Mouse (Mus musculus): ENCODE results near the gene Capn15. TPM values are rescaled to one million over a fixed set of nuclear protein-coding genes. Genes with fewer than 3 reads are reported as not detected.

The Capn15 gene
- polyA plus RNA-seq (2021; fragmentation: Nextera tagmentation) = 9.2 and 14.4 TPM in 2 replicates
- long read RNA-seq, experiment 1, full-length matches to known transcripts = 1 of 26 reads
- long read RNA-seq, experiment 1, partial matches to known transcripts = 8 of 26 reads
- long read RNA-seq, experiment 1, other reads (novel, unspliced or antisense) = 17 of 26 reads
- long read RNA-seq, experiment 2, partial matches to known transcripts = 22 of 30 reads
- long read RNA-seq, experiment 2, other reads (novel, unspliced or antisense) = 8 of 30 reads

DNA sequence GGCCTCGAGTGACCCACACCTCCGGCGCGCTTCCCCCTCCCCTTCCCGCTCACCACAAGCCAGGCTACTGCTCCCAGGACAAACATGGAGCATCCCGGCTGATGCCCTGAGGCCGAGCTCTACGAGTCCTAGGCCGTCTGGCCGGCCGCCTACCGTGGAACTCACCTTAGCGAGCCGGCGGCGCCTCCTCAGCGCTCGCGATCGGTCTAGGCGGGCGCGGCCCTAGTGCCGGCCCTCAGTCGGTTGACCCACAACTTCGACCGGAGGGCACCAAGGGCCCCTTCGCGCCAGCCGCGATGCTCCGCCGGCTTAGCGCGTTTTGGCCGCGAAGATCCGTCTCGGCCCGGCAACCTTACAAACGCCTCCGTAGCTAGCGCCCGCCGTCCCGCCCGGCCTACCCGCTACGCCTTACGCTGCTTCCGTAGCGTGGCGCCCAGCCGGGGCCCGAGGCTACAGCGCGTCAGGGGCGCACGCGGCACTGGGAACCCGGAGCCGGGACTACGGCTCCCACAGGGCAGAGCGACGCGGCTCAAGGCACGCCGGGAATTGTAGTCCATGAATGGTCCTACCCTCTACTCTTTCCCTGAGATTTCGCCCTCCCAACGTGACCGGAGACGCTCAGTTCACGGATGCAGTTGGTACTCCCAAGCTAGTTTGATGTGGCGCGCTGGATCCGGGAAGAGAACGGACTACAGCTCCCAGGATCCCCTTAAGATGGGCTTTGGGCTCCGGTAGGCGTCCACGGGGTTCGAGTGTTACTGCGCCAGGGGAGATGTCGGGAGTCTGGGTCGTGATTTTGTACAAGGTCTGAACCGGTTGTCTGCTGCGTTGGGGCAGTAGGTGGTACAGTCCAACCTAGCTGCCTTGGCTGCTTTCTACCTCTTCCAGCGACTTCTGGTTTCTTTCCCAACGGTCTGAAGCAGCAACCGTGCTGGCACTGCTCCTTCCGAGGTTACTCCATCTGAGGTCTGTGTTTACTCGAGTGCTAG lies at the start of gene Capn15:
TSS of gene Capn15 (minus strand) at position 491 of the 989 bp plus-strand sequence.

DNA sequence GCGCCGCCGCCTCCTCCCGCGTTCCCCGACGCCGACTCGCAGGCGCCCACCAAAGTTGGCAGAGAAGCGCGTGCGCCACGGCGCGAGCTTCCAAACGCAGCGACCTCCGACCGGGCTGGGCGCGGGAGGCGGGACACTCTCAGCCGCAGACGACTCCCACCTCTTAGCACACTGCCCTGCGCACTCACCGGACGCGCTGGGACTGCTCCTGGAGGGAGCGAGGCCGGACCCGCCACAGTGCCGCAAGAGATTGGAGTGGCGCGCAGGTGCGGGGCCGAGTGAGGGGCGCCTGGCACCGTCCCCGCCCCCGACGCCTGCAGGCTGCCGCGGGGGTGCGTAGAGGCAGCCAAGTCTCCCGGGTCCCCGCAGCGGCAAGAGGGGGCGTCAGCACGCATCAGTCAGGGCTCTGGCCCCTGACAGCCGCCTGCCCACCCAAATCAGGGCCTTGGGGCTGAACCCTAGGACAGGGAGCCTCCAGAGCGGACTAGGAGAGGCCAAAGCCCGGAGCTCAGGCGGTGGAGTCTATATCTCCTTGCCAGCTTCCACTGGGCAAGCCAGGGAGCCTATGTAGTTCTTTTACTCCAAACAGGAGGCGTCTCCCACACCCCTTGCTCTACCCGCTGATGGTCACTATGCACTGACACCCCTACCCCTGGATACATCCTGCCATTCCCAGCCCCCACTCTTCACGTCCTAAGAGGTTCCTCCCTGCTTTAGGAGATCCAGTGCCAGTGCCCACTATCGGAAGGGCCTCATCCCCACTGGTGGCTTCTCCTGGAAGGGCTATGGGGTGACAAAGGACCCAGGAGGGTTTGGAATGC lies 33.6 kb downstream of the Capn15 start, which contains the start of gene A930017K11Rik:
TSS of gene A930017K11Rik (minus strand) at position 763 of the 821 bp plus-strand sequence.

DNA sequence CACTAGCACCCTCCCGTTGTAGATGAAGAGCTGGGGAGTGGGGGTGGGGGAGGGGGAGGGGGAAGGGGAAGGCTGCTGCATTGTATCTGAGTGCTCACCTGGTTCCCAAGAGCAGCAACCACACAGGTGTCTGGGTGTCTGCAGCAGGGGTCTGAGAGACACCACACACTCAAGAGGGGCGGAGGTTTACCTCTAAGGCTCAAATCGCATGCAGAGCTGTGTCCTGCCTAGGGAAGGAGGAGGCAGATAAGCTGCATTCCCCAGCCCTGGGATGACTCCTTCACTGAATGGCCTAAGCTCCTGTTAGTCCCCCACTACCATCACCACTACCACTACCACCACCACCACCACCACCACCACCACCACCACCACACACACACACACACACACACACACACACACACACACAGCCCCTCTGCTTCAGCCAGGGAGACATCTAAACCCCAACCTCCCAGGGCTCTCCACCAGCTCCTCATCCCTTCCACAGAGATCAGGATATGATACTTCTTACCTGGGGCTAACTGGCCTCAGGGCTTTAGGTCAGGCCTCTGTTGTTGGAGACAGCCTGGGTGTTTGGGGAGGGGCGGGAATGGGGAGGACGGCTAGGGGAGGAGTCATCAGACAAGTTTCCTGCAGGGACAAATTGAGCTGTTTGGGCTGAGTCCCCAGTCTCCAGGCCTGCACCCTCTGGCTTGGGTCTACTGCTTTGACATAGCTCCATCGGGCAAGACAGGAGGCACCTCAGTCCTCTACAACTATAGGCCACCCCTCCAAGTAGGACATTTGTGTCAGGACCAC lies 41.0 kb downstream of the Capn15 start, which contains the start of the genes Pigq and Nhlrc4:
TSS of gene Pigq (minus strand) at position 571 of the 798 bp plus-strand sequence.
TSS of gene Nhlrc4 (minus strand) at position 596 of the 798 bp plus-strand sequence.

DNA sequence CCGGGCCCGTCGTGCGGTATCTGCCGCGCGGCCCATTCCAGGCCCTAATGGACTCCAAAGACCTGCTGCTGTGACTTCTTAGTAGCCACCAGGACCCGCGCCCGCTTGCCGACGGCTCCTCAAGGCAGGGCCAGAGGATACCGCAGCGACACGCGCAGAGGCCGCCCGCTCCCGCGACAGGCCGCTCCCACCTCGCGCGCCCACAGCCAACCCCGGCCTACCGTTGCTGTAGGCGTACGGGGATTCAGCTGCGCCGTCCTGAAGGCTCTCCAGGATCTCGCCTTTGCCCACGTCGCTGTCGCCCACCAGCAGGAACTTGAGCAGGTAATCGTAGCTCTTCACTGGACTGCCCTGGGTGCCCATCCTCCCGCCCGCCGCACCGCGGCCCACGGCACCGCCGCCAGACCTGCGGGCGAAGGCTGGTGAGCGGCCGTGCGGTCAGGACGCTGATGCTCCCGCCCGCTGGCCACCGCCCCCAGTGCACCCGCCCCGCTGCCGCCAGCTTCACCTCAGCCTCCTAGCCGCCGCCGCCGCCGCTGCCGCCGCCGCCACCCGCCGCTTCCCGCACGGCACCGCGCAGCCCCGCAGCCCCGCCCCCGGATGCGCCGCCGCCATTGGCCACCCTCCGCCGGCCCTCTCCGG lies 66.3 kb downstream of the Capn15 start, which contains the start of gene Rab40c:
TSS of gene Rab40c (minus strand) at position 584 of the 642 bp plus-strand sequence.

Other genes starting within 250 kb of the Capn15 start
- gene Mslnl, start 249.8 kb downstream of the Capn15 start, polyA plus RNA-seq (2021; fragmentation: Nextera tagmentation) = 0.20 and 0.21 TPM in 2 replicates
- gene Msln, start 231.4 kb downstream of the Capn15 start, polyA plus RNA-seq (2021; fragmentation: Nextera tagmentation) = 0.72 and 1.0 TPM in 2 replicates
- 27.4 and 37.4 TPM in 2 replicates for gene Narfl, start 212.0 kb downstream of the Capn15 start, polyA plus RNA-seq (2021; fragmentation: Nextera tagmentation)
- gene Haghl, start 200.1 kb downstream of the Capn15 start, polyA plus RNA-seq (2021; fragmentation: Nextera tagmentation) = 114 and 123 TPM in 2 replicates
- gene Ccdc78, start 199.2 kb downstream of the Capn15 start, polyA plus RNA-seq (2021; fragmentation: Nextera tagmentation) = 0.31 and 0.39 TPM in 2 replicates
- 147 and 187 TPM in 2 replicates for gene Fam173a, start 192.9 kb downstream of the Capn15 start, polyA plus RNA-seq (2021; fragmentation: Nextera tagmentation)
- 4.0 and 5.4 TPM in 2 replicates for gene AC134908.4, start 190.1 kb downstream of the Capn15 start, polyA plus RNA-seq (2021; fragmentation: Nextera tagmentation)
- gene Metrn, start 188.7 kb downstream of the Capn15 start, polyA plus RNA-seq (2021; fragmentation: Nextera tagmentation) = 11.7 and 12.8 TPM in 2 replicates
- 213 and 331 TPM in 2 replicates for gene Fbxl16, start 176.7 kb downstream of the Capn15 start, polyA plus RNA-seq (2021; fragmentation: Nextera tagmentation)
- 12.1 and 16.0 TPM in 2 replicates for gene Wdr24, start 162.2 kb downstream of the Capn15 start, polyA plus RNA-seq (2021; fragmentation: Nextera tagmentation)
- gene Jmjd8, start 156.9 kb downstream of the Capn15 start, polyA plus RNA-seq (2021; fragmentation: Nextera tagmentation) = 31.5 and 33.5 TPM in 2 replicates
- 348 and 416 TPM in 2 replicates for gene Stub1, start 152.4 kb downstream of the Capn15 start, polyA plus RNA-seq (2021; fragmentation: Nextera tagmentation)
- gene Rhbdl1, start 148.5 kb downstream of the Capn15 start, polyA plus RNA-seq (2021; fragmentation: Nextera tagmentation) = 10.7 and 55.8 TPM in 2 replicates
- gene Gm20683, start 144.0 kb downstream of the Capn15 start, polyA plus RNA-seq (2021; fragmentation: Nextera tagmentation) = 1.4 and 5.1 TPM in 2 replicates
- gene Rhot2, start 140.9 kb downstream of the Capn15 start, polyA plus RNA-seq (2021; fragmentation: Nextera tagmentation) = 7.3 and 8.2 TPM in 2 replicates
- gene Wdr90, start 124.3 kb downstream of the Capn15 start, polyA plus RNA-seq (2021; fragmentation: Nextera tagmentation) = 1.5 and 2.0 TPM in 2 replicates
- gene Mcrip2, start 117.0 kb downstream of the Capn15 start, polyA plus RNA-seq (2021; fragmentation: Nextera tagmentation) = 35.6 and 38.4 TPM in 2 replicates
- 65.7 and 79.7 TPM in 2 replicates for gene Mettl26, start 110.7 kb downstream of the Capn15 start, polyA plus RNA-seq (2021; fragmentation: Nextera tagmentation)
- gene Wfikkn1, start 104.9 kb downstream of the Capn15 start, polyA plus RNA-seq (2021; fragmentation: Nextera tagmentation) = 0.06 and 0.07 TPM in 2 replicates
- gene Rab40c, start 66.1 kb downstream of the Capn15 start, polyA plus RNA-seq (2021; fragmentation: Nextera tagmentation) = 8.7 and 18.7 TPM in 2 replicates
- 94.5 and 96.0 TPM in 2 replicates for gene Pigq, start 40.9 kb downstream of the Capn15 start, polyA plus RNA-seq (2021; fragmentation: Nextera tagmentation)
- gene Nhlrc4, start 40.8 kb downstream of the Capn15 start, polyA plus RNA-seq (2021; fragmentation: Nextera tagmentation) = 0.26 and 0.48 TPM in 2 replicates
- 0.49 and 0.78 TPM in 2 replicates for gene A930017K11Rik, start 33.2 kb downstream of the Capn15 start, polyA plus RNA-seq (2021; fragmentation: Nextera tagmentation)
- 7.5 and 13.3 TPM in 2 replicates for gene Rab11fip3, start 83.8 kb upstream of the Capn15 start, polyA plus RNA-seq (2021; fragmentation: Nextera tagmentation)
- 39.5 and 46.4 TPM in 2 replicates for gene Decr2, start 104.5 kb upstream of the Capn15 start, polyA plus RNA-seq (2021; fragmentation: Nextera tagmentation)
- gene Nme4, start 109.8 kb upstream of the Capn15 start, polyA plus RNA-seq (2021; fragmentation: Nextera tagmentation) = 6.0 and 6.4 TPM in 2 replicates
- gene Tmem8, start 127.5 kb upstream of the Capn15 start, polyA plus RNA-seq (2021; fragmentation: Nextera tagmentation) = 3.1 TPM in 2 replicates
- gene Mrpl28, start 137.7 kb upstream of the Capn15 start, polyA plus RNA-seq (2021; fragmentation: Nextera tagmentation) = 164 and 186 TPM in 2 replicates
- 2.6 and 2.9 TPM in 2 replicates for gene Axin1, start 152.9 kb upstream of the Capn15 start, polyA plus RNA-seq (2021; fragmentation: Nextera tagmentation)
- not detected in 2 replicates for gene Pdia2, start 213.3 kb upstream of the Capn15 start, polyA plus RNA-seq (2021; fragmentation: Nextera tagmentation)
- 5.3 and 6.0 TPM in 2 replicates for gene Rgs11, start 217.2 kb upstream of the Capn15 start, polyA plus RNA-seq (2021; fragmentation: Nextera tagmentation)
- 168 and 200 TPM in 2 replicates for gene Arhgdig, start 222.0 kb upstream of the Capn15 start, polyA plus RNA-seq (2021; fragmentation: Nextera tagmentation)

Data from left cerebral cortex, adult 6 months (tissue).